Mouse (Mus musculus): ENCODE results near the gene St14. TPM values are rescaled to one million over a fixed set of nuclear protein-coding genes. Genes with fewer than 3 reads are reported as not detected.

Gene St14
- polyA plus RNA-seq, 1 experiment, result 0.02 TPM

DNA sequence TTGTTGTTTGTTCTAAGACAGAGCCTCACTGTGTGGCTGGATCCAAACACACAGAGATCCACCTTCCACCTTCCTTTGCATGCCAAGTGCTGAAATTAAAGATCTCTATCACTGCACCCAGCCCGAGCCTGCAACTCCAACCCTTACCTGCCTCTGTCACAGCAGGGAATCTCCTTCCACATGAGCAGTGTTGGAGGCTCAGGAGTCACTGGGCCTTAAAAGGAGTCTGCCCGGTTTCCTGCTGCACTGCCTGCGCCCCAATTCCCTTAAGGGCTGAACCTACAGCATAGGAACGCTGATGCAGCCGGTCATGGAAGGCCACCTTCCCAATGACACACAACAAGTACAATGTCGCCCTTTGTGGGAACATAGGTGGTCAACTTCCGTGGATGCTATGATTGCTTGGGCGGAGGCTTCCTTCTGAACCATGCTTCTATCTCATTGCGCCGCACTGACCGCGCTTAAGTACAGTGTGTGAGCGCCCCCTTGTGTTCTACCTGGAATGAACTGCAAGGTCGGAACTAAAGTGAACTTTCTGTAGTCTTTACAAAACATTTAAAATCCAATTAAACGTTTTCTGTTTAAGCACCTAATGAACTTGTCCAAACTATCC, 49.5 kb downstream of the St14 start:
- Histone ChIP-seq H3K79me2 (ENCODE audit: control insufficient read depth, insufficient read depth) (no peaks in the 10 kb centered on the region), H3K4me2 (ENCODE audit: low read depth) (no peak overlapping the region), H3K36me3 (ENCODE audit: control insufficient read depth, insufficient read depth) (no peaks in the 10 kb centered on the region), H3K27me3 (ENCODE audit: control insufficient read depth, insufficient read depth, insufficient read length) (peaks cover 7% of the 10 kb centered on the region), H3ac (ENCODE audit: control insufficient read depth, insufficient read length) (no peak overlapping the region), H3K4me3 (no peak overlapping the region)
- TF ChIP-seq REST (IDR thresholded peaks at IDR 0.05; ENCODE audit: insufficient read depth, insufficient read length), result no peak
- no peak for TF ChIP-seq SRF (IDR thresholded peaks at IDR 0.05; ENCODE audit: control insufficient read depth, insufficient read length, low read depth)
- no peak for TF ChIP-seq MYOD1 (IDR thresholded peaks at IDR 0.05; ENCODE audit: control insufficient read depth in 1 of 3, insufficient read length in 2 of 3, low read depth in 2 of 3)
- no peak for TF ChIP-seq TCF3 (IDR thresholded peaks at IDR 0.05; ENCODE audit: insufficient read length, low read depth)

GRCm38 (mm10) chr9:31080726-31081125, 50.9 kb downstream of the St14 start:
- no peaks in the 10 kb centered on the region for H3K79me2 ChIP-seq (ENCODE audit: control insufficient read depth, insufficient read depth)
- TF ChIP-seq TCF12 (IDR thresholded peaks at IDR 0.05; ENCODE audit: insufficient read depth, poor library complexity, severe bottlenecking) (no peak), POLR2AphosphoS2 (IDR thresholded peaks at IDR 0.05; ENCODE audit: insufficient read length, low read depth) (no peak), E2F4 (IDR thresholded peaks at IDR 0.05; ENCODE audit: insufficient read depth) (no peak), SRF (IDR thresholded peaks at IDR 0.05; ENCODE audit: control insufficient read depth, insufficient read length, low read depth) (no peak), MYOD1 (IDR thresholded peaks at IDR 0.05; ENCODE audit: control insufficient read depth in 1 of 3, insufficient read length in 2 of 3, low read depth in 2 of 3) (no peak), POLR2A (IDR thresholded peaks at IDR 0.05; ENCODE audit: insufficient read length, low read depth) (no peak), MAX (IDR thresholded peaks at IDR 0.05; ENCODE audit: low read depth) (no peak), TCF3 (IDR thresholded peaks at IDR 0.05; ENCODE audit: insufficient read length, low read depth) (no peak), CEBPB (IDR thresholded peaks at IDR 0.05; ENCODE audit: insufficient read depth, poor library complexity, severe bottlenecking) (no peak), USF1 (IDR thresholded peaks at IDR 0.05; ENCODE audit: low read depth) (no peak), MYOG (IDR thresholded peaks at IDR 0.05; ENCODE audit: control insufficient read depth in 1 of 3, insufficient read depth in 1 of 3, insufficient read length in 2 of 3, low read depth in 2 of 3) (no peak), REST (IDR thresholded peaks at IDR 0.05; ENCODE audit: insufficient read depth, insufficient read length) (no peak)
- no peak overlapping the region for H3K4me2 ChIP-seq (ENCODE audit: low read depth)
- H3K36me3 ChIP-seq (ENCODE audit: control insufficient read depth, insufficient read depth), result no peaks in the 10 kb centered on the region
- no peak overlapping the region for H3ac ChIP-seq (ENCODE audit: control insufficient read depth, insufficient read length)
- peaks cover 7% of the 10 kb centered on the region for H3K27me3 ChIP-seq (ENCODE audit: control insufficient read depth, insufficient read depth, insufficient read length)
- no peak overlapping the region for H3K4me3 ChIP-seq

GRCm38 (mm10) chr9:31074836-31075235, 56.8 kb downstream of the St14 start:
- H3K4me2 ChIP-seq (ENCODE audit: low read depth), result no peak overlapping the region
- peaks cover 3% of the 10 kb centered on the region for H3K36me3 ChIP-seq (ENCODE audit: control insufficient read depth, insufficient read depth)
- H3K27me3 ChIP-seq (ENCODE audit: control insufficient read depth, insufficient read depth, insufficient read length), result no peaks in the 10 kb centered on the region
- H3K79me2 ChIP-seq (ENCODE audit: control insufficient read depth, insufficient read depth), result no peaks in the 10 kb centered on the region
- no peak overlapping the region for H3K4me3 ChIP-seq
- H3ac ChIP-seq (ENCODE audit: control insufficient read depth, insufficient read length), result no peak overlapping the region
- TF ChIP-seq USF1 (IDR thresholded peaks at IDR 0.05; ENCODE audit: low read depth) (no peak), CEBPB (IDR thresholded peaks at IDR 0.05; ENCODE audit: insufficient read depth, poor library complexity, severe bottlenecking) (no peak), REST (IDR thresholded peaks at IDR 0.05; ENCODE audit: insufficient read depth, insufficient read length) (no peak), MYOG (IDR thresholded peaks at IDR 0.05; ENCODE audit: control insufficient read depth in 1 of 3, insufficient read depth in 1 of 3, insufficient read length in 2 of 3, low read depth in 2 of 3) (no peak)

DNA sequence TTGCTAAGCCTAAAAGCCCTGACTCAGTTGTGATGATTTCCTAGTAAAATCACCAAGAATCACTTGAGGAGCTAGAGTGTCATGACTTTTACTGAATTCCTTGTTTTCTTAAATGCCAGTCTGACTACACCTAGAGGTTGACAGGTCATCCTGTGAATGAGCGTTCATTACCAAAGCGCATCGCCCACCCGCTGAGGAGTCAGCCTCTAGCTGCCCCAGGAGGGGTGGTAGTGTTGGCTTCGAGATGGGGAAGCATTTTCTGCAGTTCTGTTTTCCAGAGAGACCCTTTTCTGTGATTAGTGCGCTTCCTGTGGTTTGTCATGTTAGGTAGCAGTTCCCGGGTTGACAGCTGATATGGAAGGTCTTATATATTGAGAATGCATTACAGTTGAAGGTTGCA, 57.9 kb downstream of the St14 start:
- H3K4me2 ChIP-seq (ENCODE audit: low read depth), result no peak overlapping the region
- no peak for TF ChIP-seq MYOG (IDR thresholded peaks at IDR 0.05; ENCODE audit: control insufficient read depth in 1 of 3, insufficient read depth in 1 of 3, insufficient read length in 2 of 3, low read depth in 2 of 3)
- TF ChIP-seq REST (IDR thresholded peaks at IDR 0.05; ENCODE audit: insufficient read depth, insufficient read length), result no peak
- TF ChIP-seq TCF3 (IDR thresholded peaks at IDR 0.05; ENCODE audit: insufficient read length, low read depth), result no peak
- TF ChIP-seq POLR2AphosphoS2 (IDR thresholded peaks at IDR 0.05; ENCODE audit: insufficient read length, low read depth), result no peak
- TF ChIP-seq CEBPB (IDR thresholded peaks at IDR 0.05; ENCODE audit: insufficient read depth, poor library complexity, severe bottlenecking), result no peak
- no peaks in the 10 kb centered on the region for H3K27me3 ChIP-seq (ENCODE audit: control insufficient read depth, insufficient read depth, insufficient read length)
- H3K4me3 ChIP-seq, result no peak overlapping the region
- peaks cover 3% of the 10 kb centered on the region for H3K36me3 ChIP-seq (ENCODE audit: control insufficient read depth, insufficient read depth)
- H3K79me2 ChIP-seq (ENCODE audit: control insufficient read depth, insufficient read depth), result no peaks in the 10 kb centered on the region
- H3ac ChIP-seq (ENCODE audit: control insufficient read depth, insufficient read length), result no peak overlapping the region

GRCm38 (mm10) chr9:31072256-31072655, 59.4 kb downstream of the St14 start:
- H3K4me2 ChIP-seq (ENCODE audit: low read depth), result no peak overlapping the region

More at GRCm38 (mm10) chr9:31072256-31072655, 59.4 kb downstream of the St14 start:
- Histone ChIP-seq H3K36me3 (ENCODE audit: control insufficient read depth, insufficient read depth) (peaks cover 11% of the 10 kb centered on the region), H3K27me3 (ENCODE audit: control insufficient read depth, insufficient read depth, insufficient read length) (no peaks in the 10 kb centered on the region), H3K79me2 (ENCODE audit: control insufficient read depth, insufficient read depth) (no peaks in the 10 kb centered on the region), H3ac (ENCODE audit: control insufficient read depth, insufficient read length) (no peak overlapping the region), H3K4me3 (no peak overlapping the region)
- TF ChIP-seq REST (IDR thresholded peaks at IDR 0.05; ENCODE audit: insufficient read depth, insufficient read length) (no peak), POLR2AphosphoS2 (IDR thresholded peaks at IDR 0.05; ENCODE audit: insufficient read length, low read depth) (no peak), USF1 (IDR thresholded peaks at IDR 0.05; ENCODE audit: low read depth) (no peak), MYOD1 (IDR thresholded peaks at IDR 0.05; ENCODE audit: control insufficient read depth in 1 of 3, insufficient read length in 2 of 3, low read depth in 2 of 3) (no peak), SRF (IDR thresholded peaks at IDR 0.05; ENCODE audit: control insufficient read depth, insufficient read length, low read depth) (no peak), TCF3 (IDR thresholded peaks at IDR 0.05; ENCODE audit: insufficient read length, low read depth) (no peak), MAX (IDR thresholded peaks at IDR 0.05; ENCODE audit: low read depth) (no peak), E2F4 (IDR thresholded peaks at IDR 0.05; ENCODE audit: insufficient read depth) (no peak), TCF12 (IDR thresholded peaks at IDR 0.05; ENCODE audit: insufficient read depth, poor library complexity, severe bottlenecking) (no peak), CEBPB (IDR thresholded peaks at IDR 0.05; ENCODE audit: insufficient read depth, poor library complexity, severe bottlenecking) (no peak), POLR2A (IDR thresholded peaks at IDR 0.05; ENCODE audit: insufficient read length, low read depth) (no peak), MYOG (IDR thresholded peaks at IDR 0.05; ENCODE audit: control insufficient read depth in 1 of 3, insufficient read depth in 1 of 3, insufficient read length in 2 of 3, low read depth in 2 of 3) (no peak)
